Mouse (Mus musculus) NIH3T3 (cell line): ENCODE data around the gene Gprc5a.

ENCODE experiments used
- DNase-seq: peaks from one replicate; pipeline ENCODE4 v3.0.0-alpha.2; 2012; ENCODE audit warnings: low read depth

Gene Gprc5a

GRCm38 (mm10) chr6:135074405-135074947 is 9.0 kb downstream of the Gprc5a start:
- no peak for DNase-seq

- DNase-seq, result no peak
Measured at GRCm38 (mm10) chr6:135076202-135076601, 10.8 kb downstream of the Gprc5a start.

GRCm38 (mm10) chr6:135078420-135078819 is 13.0 kb downstream of the Gprc5a start:
- DNase-seq, result no peak

- peak; percentile 41 for DNase-seq
Measured at GRCm38 (mm10) chr6:135083991-135084502, 18.6 kb downstream of the Gprc5a start.

- no peak for DNase-seq
Measured at GRCm38 (mm10) chr6:135085703-135086102, 20.3 kb downstream of the Gprc5a start.

- DNase-seq, result peak; percentile 97
Measured at GRCm38 (mm10) chr6:135087721-135088451, 22.4 kb downstream of the Gprc5a start.

- DNase-seq, result peak; percentile 71
Measured at GRCm38 (mm10) chr6:135089786-135090185, 24.3 kb downstream of the Gprc5a start.

GRCm38 (mm10) chr6:135090661-135091060 is 25.2 kb downstream of the Gprc5a start:
- no peak for DNase-seq

- no peak for DNase-seq
Measured at GRCm38 (mm10) chr6:135092798-135093470, 27.5 kb downstream of the Gprc5a start.

- peak; percentile 34 for DNase-seq
Measured at GRCm38 (mm10) chr6:135100787-135101472, 35.5 kb downstream of the Gprc5a start.

- no peak for DNase-seq
Measured at GRCm38 (mm10) chr6:135102736-135103303, 37.4 kb downstream of the Gprc5a start.

- DNase-seq, result no peak
Measured at GRCm38 (mm10) chr6:135107014-135107413, 41.6 kb downstream of the Gprc5a start.

- DNase-seq, result no peak
Measured at GRCm38 (mm10) chr6:135112411-135113113, 47.1 kb downstream of the Gprc5a start.

GRCm38 (mm10) chr6:135113114-135113436 is 47.6 kb downstream of the Gprc5a start:
- no peak for DNase-seq

- DNase-seq, result no peak
Measured at GRCm38 (mm10) chr6:135116479-135116878, 51.0 kb downstream of the Gprc5a start.

- DNase-seq, result no peak
Measured at GRCm38 (mm10) chr6:135118183-135118582, 52.7 kb downstream of the Gprc5a start, which contains the start of gene Gprc5d. Gprc5d (minus strand) TSS chr6:135118283.

- DNase-seq, result no peak
Measured at GRCm38 (mm10) chr6:135124755-135125380, 59.4 kb downstream of the Gprc5a start.

GRCm38 (mm10) chr6:135133086-135133485 is 67.6 kb downstream of the Gprc5a start:
- no peak for DNase-seq

GRCm38 (mm10) chr6:135133486-135133885 is 68.0 kb downstream of the Gprc5a start:
- no peak for DNase-seq
